ENCODE assay signal across 8 mouse cellular contexts in genomic region chr4:43579256-43579655, GRCm38 (mm10). TPM values are rescaled to one million over a fixed set of nuclear protein-coding genes. Genes with fewer than 3 reads are reported as not detected.
DNase-seq lines count a peak whose midpoint lies in the region; ATAC-seq and TF ChIP-seq lines count a peak whose summit lies in the region.

No protein-coding gene starts in this region.

- no peak for ATAC-seq in hindbrain, embryonic 12.5 days (ENCODE audit: low FRiP score)
- no peak for ATAC-seq in midbrain, embryonic 14.5 days (ENCODE audit: low FRiP score, low TSS enrichment)

- peak overlapping the region; percentile 65 for H3K4me3 ChIP-seq in layer of hippocampus, adult 2 months
- peak overlapping the region; percentile 95 for H3K4me3 ChIP-seq in embryonic facial prominence, embryonic 10.5 days
- peak overlapping the region; percentile 86 for H3K4me3 ChIP-seq in hindbrain, embryonic 12.5 days
- peak overlapping the region; percentile 85 for H3K4me3 ChIP-seq in midbrain, embryonic 14.5 days (replicated peaks; ENCODE audit: low read depth, low read length)

- peak overlapping the region; percentile 98 for H3K4me2 ChIP-seq in hindbrain, embryonic 12.5 days (replicated peaks)
- H3K4me2 ChIP-seq in midbrain, embryonic 14.5 days (ENCODE audit: low read length) = peak overlapping the region; percentile 83

- peak overlapping the region; percentile 93 for H3K9ac ChIP-seq in hindbrain, embryonic 12.5 days
- H3K9ac ChIP-seq in midbrain, embryonic 14.5 days (replicated peaks; ENCODE audit: low read length) = peak overlapping the region; percentile 88

- H3K36me3 ChIP-seq in embryonic facial prominence, embryonic 10.5 days (replicated peaks) = peaks cover 51% of the 10 kb centered on the region
- peaks cover 40% of the 10 kb centered on the region for H3K36me3 ChIP-seq in hindbrain, embryonic 12.5 days
- peaks cover 38% of the 10 kb centered on the region for H3K36me3 ChIP-seq in midbrain, embryonic 14.5 days (ENCODE audit: control insufficient read depth, insufficient read depth, low read length)

- H3K27me3 ChIP-seq in embryonic facial prominence, embryonic 10.5 days (replicated peaks; ENCODE audit: low read depth, poor library complexity, severe bottlenecking) = no peaks in the 10 kb centered on the region
- H3K27me3 ChIP-seq in hindbrain, embryonic 12.5 days = no peaks in the 10 kb centered on the region
- no peaks in the 10 kb centered on the region for H3K27me3 ChIP-seq in midbrain, embryonic 14.5 days (ENCODE audit: control insufficient read depth, insufficient read depth, low read length)

- peak overlapping the region; percentile 97 for H3K27ac ChIP-seq in layer of hippocampus, adult 2 months
- peak overlapping the region; percentile 95 for H3K27ac ChIP-seq in embryonic facial prominence, embryonic 10.5 days (replicated peaks)
- peak overlapping the region; percentile 82 for H3K27ac ChIP-seq in hindbrain, embryonic 12.5 days
- H3K27ac ChIP-seq in midbrain, embryonic 14.5 days (replicated peaks; ENCODE audit: low read depth, low read length) = peak overlapping the region; percentile 85

- no peak for TF ChIP-seq CTCF in layer of hippocampus, adult 2 months (conservative IDR thresholded peaks at IDR 0.05)

- no peak for DNase-seq in layer of hippocampus, adult 2 months (ENCODE audit: low spot score in 2 of 2)
- DNase-seq in layer of hippocampus, postnatal 14 days (ENCODE audit: low spot score in 2 of 2) = no peak
- no peak for DNase-seq in embryonic facial prominence, embryonic 10.5 days (ENCODE audit: low spot score)
- peak; percentile 24 for DNase-seq in midbrain, embryonic 14.5 days
- no peak for DNase-seq in right cerebral cortex, adult 18-20 months
- DNase-seq in urinary bladder, postnatal 10 days (ENCODE audit: low spot score) = no peak
- no peak for DNase-seq in layer of hippocampus, adult 9-11 months

- H3K4me1 ChIP-seq in embryonic facial prominence, embryonic 10.5 days = peaks cover 48% of the 10 kb centered on the region
- peaks cover 42% of the 10 kb centered on the region for H3K4me1 ChIP-seq in hindbrain, embryonic 12.5 days
- H3K4me1 ChIP-seq in midbrain, embryonic 14.5 days (ENCODE audit: control insufficient read depth, insufficient read depth, low read length) = peaks cover 39% of the 10 kb centered on the region

- 7% methylated on average over 10 of the region's 10 CpGs for WGBS in embryonic facial prominence, embryonic 10.5 days
- WGBS in hindbrain, embryonic 12.5 days = 4% methylated on average over 10 of the region's 10 CpGs
- WGBS in midbrain, embryonic 14.5 days = 6% methylated on average over 10 of the region's 10 CpGs

- H3K9me3 ChIP-seq in embryonic facial prominence, embryonic 10.5 days = no peaks in the 10 kb centered on the region
- no peaks in the 10 kb centered on the region for H3K9me3 ChIP-seq in hindbrain, embryonic 12.5 days (replicated peaks)
- no peaks in the 10 kb centered on the region for H3K9me3 ChIP-seq in midbrain, embryonic 14.5 days (ENCODE audit: control insufficient read depth, low read length)

RNA-seq across cellular contexts. Expression of gene Gba2, which starts 0.6 kb away (rescaled TPM):
- total RNA-seq in layer of hippocampus, adult 2 months (2021) = 10 to 100 TPM; 61.0 to 64.4 TPM
- 10 to 100 TPM; 56.1 to 60.6 TPM for total RNA-seq in layer of hippocampus, postnatal 14 days (2021)
- 26.6 and 28.0 TPM in 2 replicates for polyA plus RNA-seq in embryonic facial prominence, embryonic 10.5 days (2016; fragmentation: Nextera tagmentation; extraction: Ambion mirVana)
- 46.5 and 48.7 TPM in 2 replicates for polyA plus RNA-seq in hindbrain, embryonic 12.5 days (2016; fragmentation: Nextera tagmentation; extraction: Ambion mirVana)
- 50.5 and 53.4 TPM in 2 replicates for polyA plus RNA-seq in midbrain, embryonic 14.5 days (2014; fragmentation: Nextera tagmentation; extraction: Ambion mirVana)

RNA-seq across cellular contexts. Expression of gene Rgp1, which starts 0.7 kb away (rescaled TPM):
- total RNA-seq in layer of hippocampus, adult 2 months (2021) = 10 to 100 TPM; 45.3 to 49.9 TPM
- 10 to 100 TPM; 44.5 to 55.8 TPM for total RNA-seq in layer of hippocampus, postnatal 14 days (2021)
- polyA plus RNA-seq in embryonic facial prominence, embryonic 10.5 days (2016; fragmentation: Nextera tagmentation; extraction: Ambion mirVana) = 17.5 and 18.8 TPM in 2 replicates
- 40.6 and 43.3 TPM in 2 replicates for polyA plus RNA-seq in hindbrain, embryonic 12.5 days (2016; fragmentation: Nextera tagmentation; extraction: Ambion mirVana)
- polyA plus RNA-seq in midbrain, embryonic 14.5 days (2014; fragmentation: Nextera tagmentation; extraction: Ambion mirVana) = 27.2 and 28.5 TPM in 2 replicates

RNA-seq across cellular contexts. Expression of gene Msmp, which starts 5.0 kb away (rescaled TPM):
- total RNA-seq in layer of hippocampus, adult 2 months (2021) = not detected
- not detected for total RNA-seq in layer of hippocampus, postnatal 14 days (2021)
- polyA plus RNA-seq in embryonic facial prominence, embryonic 10.5 days (2016; fragmentation: Nextera tagmentation; extraction: Ambion mirVana) = 0.34 and 0.99 TPM in 2 replicates
- polyA plus RNA-seq in hindbrain, embryonic 12.5 days (2016; fragmentation: Nextera tagmentation; extraction: Ambion mirVana) = 2.4 and 4.0 TPM in 2 replicates
- 2.1 TPM in 2 replicates for polyA plus RNA-seq in midbrain, embryonic 14.5 days (2014; fragmentation: Nextera tagmentation; extraction: Ambion mirVana)

RNA-seq across cellular contexts. Expression of gene Tln1, which starts 16.8 kb away (rescaled TPM):
- 10 to 100 TPM; 36.4 to 42.9 TPM for total RNA-seq in layer of hippocampus, adult 2 months (2021)
- total RNA-seq in layer of hippocampus, postnatal 14 days (2021) = 10 to 100 TPM; 46.0 to 52.1 TPM
- polyA plus RNA-seq in embryonic facial prominence, embryonic 10.5 days (2016; fragmentation: Nextera tagmentation; extraction: Ambion mirVana) = 53.1 and 53.5 TPM in 2 replicates
- 70.5 and 71.7 TPM in 2 replicates for polyA plus RNA-seq in hindbrain, embryonic 12.5 days (2016; fragmentation: Nextera tagmentation; extraction: Ambion mirVana)
- polyA plus RNA-seq in midbrain, embryonic 14.5 days (2014; fragmentation: Nextera tagmentation; extraction: Ambion mirVana) = 60.3 and 65.5 TPM in 2 replicates

RNA-seq across cellular contexts. Expression of gene Creb3, which starts 17.1 kb away (rescaled TPM):
- total RNA-seq in layer of hippocampus, adult 2 months (2021) = 10 to 100 TPM; 70.3 to 75.1 TPM
- 10 to 100 TPM; 74.0 TPM for total RNA-seq in layer of hippocampus, postnatal 14 days (2021)
- polyA plus RNA-seq in embryonic facial prominence, embryonic 10.5 days (2016; fragmentation: Nextera tagmentation; extraction: Ambion mirVana) = 35.7 and 36.0 TPM in 2 replicates
- 60.2 and 65.7 TPM in 2 replicates for polyA plus RNA-seq in hindbrain, embryonic 12.5 days (2016; fragmentation: Nextera tagmentation; extraction: Ambion mirVana)
- polyA plus RNA-seq in midbrain, embryonic 14.5 days (2014; fragmentation: Nextera tagmentation; extraction: Ambion mirVana) = 80.9 and 82.8 TPM in 2 replicates
